Mouse (Mus musculus): ENCODE results near the gene Slc38a9. TPM values are rescaled to one million over a fixed set of nuclear protein-coding genes. Genes with fewer than 3 reads are reported as not detected.

Gene Slc38a9
- polyA plus RNA-seq, 1 experiment from 2014 or later = 31.6 TPM

DNA sequence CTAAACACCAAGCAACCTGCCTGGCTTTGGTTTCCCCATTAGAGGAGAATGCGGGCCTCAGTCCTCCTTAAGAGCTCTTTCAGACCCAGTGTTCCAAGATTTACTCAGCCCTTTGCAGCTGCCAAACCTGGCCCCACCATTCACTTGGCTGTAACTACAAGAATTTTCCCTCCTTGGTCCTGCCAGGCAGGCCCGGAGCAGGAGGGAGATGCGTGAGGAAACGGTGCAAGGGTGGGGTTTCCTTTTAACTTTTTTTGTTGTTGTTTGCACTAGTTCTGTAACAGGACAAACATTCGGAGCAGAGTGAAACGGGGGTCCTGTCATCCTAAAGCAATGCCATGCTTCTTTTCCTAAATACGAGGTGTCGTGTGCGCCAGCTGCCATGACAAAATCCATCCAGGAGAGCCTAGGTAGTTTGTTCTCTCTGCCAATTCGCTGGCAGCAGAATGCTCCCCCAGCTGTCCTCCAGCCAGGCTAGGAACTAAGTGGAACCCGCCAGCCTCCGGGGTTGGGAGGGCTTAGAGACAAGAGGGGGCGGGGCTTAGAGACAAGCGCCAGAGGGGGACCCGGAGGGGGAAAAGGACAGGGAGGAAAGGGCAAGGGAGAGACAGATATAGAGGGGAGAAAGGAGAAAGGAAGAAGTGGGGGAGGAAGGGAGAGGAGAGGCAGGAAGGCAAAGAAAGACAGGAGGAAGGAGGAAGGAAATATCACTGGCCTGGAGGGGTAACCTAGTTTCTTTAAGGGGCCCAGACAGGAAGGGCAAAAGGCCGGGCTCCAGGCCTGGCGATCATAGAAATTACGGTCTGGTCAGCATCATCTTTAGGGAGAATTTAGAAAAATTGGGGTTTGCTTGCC is 91.1 kb downstream of the Slc38a9 start:
- H3K4me1 ChIP-seq (replicated peaks) = peaks cover 8% of the 10 kb centered on the region
- H3K9ac ChIP-seq (replicated peaks) = no peak overlapping the region
- WGBS = 44% methylated on average over 18 of the region's 18 CpGs
- no peaks in the 10 kb centered on the region for H3K36me3 ChIP-seq
- no peaks in the 10 kb centered on the region for H3K9me3 ChIP-seq
- peak overlapping the region; percentile 22 for H3K4me2 ChIP-seq (replicated peaks)
- no peak overlapping the region for H3K4me3 ChIP-seq (replicated peaks)
- no peak for ATAC-seq
- no peaks in the 10 kb centered on the region for H3K27me3 ChIP-seq
- 0 out of 2 replicates have a peak overlapping the region, but pooled peaks have one; percentile 25 for H3K27ac ChIP-seq

DNA sequence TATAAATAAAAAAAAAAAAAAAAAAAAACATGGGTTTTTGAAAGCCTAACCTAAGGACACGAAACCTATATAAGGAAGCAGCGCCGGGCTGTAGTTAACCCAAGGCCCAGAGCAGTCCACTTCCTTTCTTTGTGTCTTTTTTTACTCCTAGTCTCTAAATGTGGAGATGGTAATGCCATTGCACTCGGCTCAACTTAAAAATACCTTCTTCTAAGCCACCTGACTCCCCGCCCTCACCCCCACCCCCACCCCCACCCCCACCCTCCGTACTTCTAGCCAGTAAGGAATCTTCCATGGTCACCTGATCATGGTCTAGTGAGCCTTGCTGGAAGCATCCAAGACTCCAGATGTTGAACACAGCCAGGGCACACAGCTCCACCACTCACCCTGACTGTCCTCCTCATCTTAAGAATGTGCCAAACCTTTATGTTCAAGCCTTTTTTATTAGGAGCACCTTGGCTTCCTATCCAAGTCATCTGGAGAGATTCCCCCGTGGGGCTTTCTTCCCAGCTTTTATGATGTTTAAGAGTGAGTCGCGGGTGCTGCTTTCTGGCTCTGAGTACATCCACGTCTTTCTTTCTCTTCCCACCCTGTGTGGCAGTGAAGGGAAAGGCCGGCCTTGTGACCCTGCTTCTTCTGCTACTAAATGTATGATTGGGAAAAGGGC is 91.9 kb downstream of the Slc38a9 start:
- 81% methylated on average over 11 of the region's 11 CpGs for WGBS
- Histone ChIP-seq H3K9ac (replicated peaks) (no peak overlapping the region), H3K27me3 (no peaks in the 10 kb centered on the region), H3K4me2 (replicated peaks) (no peak overlapping the region), H3K27ac (no peak overlapping the region), H3K9me3 (no peaks in the 10 kb centered on the region), H3K4me3 (replicated peaks) (no peak overlapping the region), H3K4me1 (replicated peaks) (peaks cover 8% of the 10 kb centered on the region), H3K36me3 (no peaks in the 10 kb centered on the region)
- no peak for ATAC-seq

- Histone ChIP-seq H3K36me3 (no peaks in the 10 kb centered on the region), H3K27ac (no peak overlapping the region), H3K9ac (replicated peaks) (no peak overlapping the region), H3K4me3 (replicated peaks) (no peak overlapping the region), H3K9me3 (no peaks in the 10 kb centered on the region), H3K4me2 (replicated peaks) (no peak overlapping the region), H3K27me3 (no peaks in the 10 kb centered on the region), H3K4me1 (replicated peaks) (peaks cover 8% of the 10 kb centered on the region)
- 92% methylated on average over 9 of the region's 9 CpGs for WGBS
- no peak for ATAC-seq
Observed at GRCm38 (mm10) chr13:112753522-112753921, 93.0 kb downstream of the Slc38a9 start.

- Histone ChIP-seq H3K27ac (no peak overlapping the region), H3K4me1 (replicated peaks) (peaks cover 8% of the 10 kb centered on the region), H3K36me3 (no peaks in the 10 kb centered on the region), H3K4me3 (replicated peaks) (no peak overlapping the region), H3K4me2 (replicated peaks) (no peak overlapping the region), H3K9me3 (no peaks in the 10 kb centered on the region), H3K9ac (replicated peaks) (no peak overlapping the region), H3K27me3 (no peaks in the 10 kb centered on the region)
- ATAC-seq = no peak
- 66% methylated on average over 4 of the region's 4 CpGs for WGBS
Observed at GRCm38 (mm10) chr13:112754871-112755270, 94.3 kb downstream of the Slc38a9 start.

- no peak overlapping the region for H3K27ac ChIP-seq
- no peak for ATAC-seq
Observed at GRCm38 (mm10) chr13:112755507-112756010, 95.0 kb downstream of the Slc38a9 start.

DNA sequence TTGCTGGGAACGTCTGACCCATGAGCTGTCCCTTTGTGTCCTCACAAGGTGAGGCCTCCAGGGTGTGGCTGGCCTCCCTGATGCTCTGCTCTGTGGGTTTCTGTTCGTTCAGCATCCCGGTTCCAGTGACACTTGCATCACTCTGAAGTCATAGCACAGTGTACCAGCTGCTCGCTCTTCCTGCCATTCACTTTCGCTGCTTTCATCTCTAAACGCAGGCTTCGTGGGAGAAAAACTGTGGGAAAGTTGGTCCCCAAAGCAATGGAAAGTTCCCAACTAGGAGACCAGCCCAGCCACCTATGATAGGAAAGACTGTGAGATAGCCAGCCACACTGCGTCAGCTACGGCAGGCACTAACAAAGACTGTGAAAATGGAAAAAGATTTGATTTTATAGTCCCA is 96.8 kb downstream of the Slc38a9 start:
- Histone ChIP-seq H3K4me1 (replicated peaks) (no peaks in the 10 kb centered on the region; the same call in 1 of the 2 replicates), H3K9ac (replicated peaks) (no peak overlapping the region), H3K4me3 (replicated peaks) (no peak overlapping the region), H3K27ac (no peak overlapping the region), H3K27me3 (no peaks in the 10 kb centered on the region), H3K4me2 (replicated peaks) (no peak overlapping the region), H3K36me3 (no peaks in the 10 kb centered on the region), H3K9me3 (no peaks in the 10 kb centered on the region)
- 88% methylated on average over 9 of the region's 9 CpGs for WGBS
- no peak for ATAC-seq

More at GRCm38 (mm10) chr13:112755507-112756010, 95.0 kb downstream of the Slc38a9 start:
- Histone ChIP-seq H3K4me3 (replicated peaks) (no peak overlapping the region), H3K4me2 (replicated peaks) (no peak overlapping the region), H3K36me3 (no peaks in the 10 kb centered on the region), H3K9me3 (no peaks in the 10 kb centered on the region), H3K4me1 (replicated peaks) (peaks cover 8% of the 10 kb centered on the region), H3K9ac (replicated peaks) (no peak overlapping the region), H3K27me3 (no peaks in the 10 kb centered on the region)
- WGBS = 67% methylated on average over 11 of the region's 11 CpGs

DNA sequence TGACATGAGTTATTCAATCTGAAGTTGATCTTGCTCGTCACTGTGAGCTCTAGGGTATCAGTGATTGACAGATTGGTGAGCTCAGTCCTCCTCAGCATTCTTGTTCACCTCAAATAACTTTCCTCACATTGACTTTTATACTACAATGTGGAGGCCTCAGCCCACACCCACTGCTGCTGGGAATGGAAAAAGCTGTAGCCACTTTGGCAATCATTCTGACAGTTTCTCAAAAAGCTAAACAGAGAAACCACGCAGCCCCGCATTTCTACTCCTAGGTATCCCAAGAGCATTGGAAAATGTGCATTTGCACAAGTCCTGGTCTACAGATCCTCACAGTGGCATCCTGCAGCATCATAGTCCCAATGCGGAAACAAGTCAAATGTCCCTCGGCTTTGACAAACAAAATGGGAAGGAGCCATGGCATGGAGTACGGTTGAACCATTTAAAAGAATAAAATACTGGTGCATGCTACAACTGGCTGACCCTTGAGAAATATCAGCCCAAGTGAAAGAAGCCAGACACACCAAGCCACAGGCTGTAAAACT is 98.1 kb downstream of the Slc38a9 start:
- H3K4me2 ChIP-seq (replicated peaks) = no peak overlapping the region
- ATAC-seq = no peak
- H3K27ac ChIP-seq = no peak overlapping the region
- H3K9ac ChIP-seq (replicated peaks) = no peak overlapping the region
- H3K4me1 ChIP-seq (replicated peaks) = no peaks in the 10 kb centered on the region; the same call in 1 of the 2 replicates
- H3K9me3 ChIP-seq = no peaks in the 10 kb centered on the region
- WGBS = 89% methylated on average over 6 of the region's 6 CpGs
- H3K36me3 ChIP-seq = no peaks in the 10 kb centered on the region
- H3K27me3 ChIP-seq = no peaks in the 10 kb centered on the region
- no peak overlapping the region for H3K4me3 ChIP-seq (replicated peaks)

GRCm38 (mm10) chr13:112759364-112759763 is 98.8 kb downstream of the Slc38a9 start:
- Histone ChIP-seq H3K9ac (replicated peaks) (no peak overlapping the region), H3K4me1 (replicated peaks) (no peaks in the 10 kb centered on the region; the same call in 1 of the 2 replicates), H3K27ac (no peak overlapping the region), H3K27me3 (no peaks in the 10 kb centered on the region), H3K4me3 (replicated peaks) (no peak overlapping the region), H3K4me2 (replicated peaks) (no peak overlapping the region), H3K36me3 (no peaks in the 10 kb centered on the region), H3K9me3 (no peaks in the 10 kb centered on the region)
- WGBS = 84% methylated on average over 9 of the region's 9 CpGs
- no peak for ATAC-seq

- Histone ChIP-seq H3K4me2 (replicated peaks) (no peak overlapping the region), H3K27ac (no peak overlapping the region), H3K9me3 (no peaks in the 10 kb centered on the region), H3K9ac (replicated peaks) (no peak overlapping the region), H3K4me3 (replicated peaks) (no peak overlapping the region), H3K4me1 (replicated peaks) (no peaks in the 10 kb centered on the region; the same call in 1 of the 2 replicates), H3K27me3 (no peaks in the 10 kb centered on the region), H3K36me3 (no peaks in the 10 kb centered on the region)
- no peak for ATAC-seq
- whole genome bisulfite sequencing = 73% methylated on average over 15 of the region's 15 CpGs
Observed at GRCm38 (mm10) chr13:112759777-112760537, 99.4 kb downstream of the Slc38a9 start.

DNA sequence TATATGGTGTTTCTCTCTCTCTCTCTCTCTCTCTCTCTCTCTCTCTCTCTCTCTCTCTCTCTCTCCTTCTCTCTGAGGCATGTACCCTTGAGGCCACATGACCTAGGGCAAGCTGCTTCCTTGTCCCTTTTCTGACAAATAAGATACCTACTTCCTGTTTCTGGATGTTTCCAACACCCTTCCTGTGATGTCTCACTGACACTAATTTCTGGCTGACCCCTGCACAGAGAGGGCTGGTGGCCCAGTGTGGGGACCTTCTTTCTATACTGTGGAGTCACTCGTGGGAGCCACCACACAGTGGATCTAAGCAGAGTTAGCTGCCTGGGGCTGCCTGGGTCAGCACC is 100.0 kb downstream of the Slc38a9 start:
- Histone ChIP-seq H3K4me2 (replicated peaks) (no peak overlapping the region), H3K27me3 (no peaks in the 10 kb centered on the region), H3K36me3 (no peaks in the 10 kb centered on the region), H3K9me3 (no peaks in the 10 kb centered on the region), H3K27ac (no peak overlapping the region), H3K4me1 (replicated peaks) (no peaks in the 10 kb centered on the region), H3K9ac (replicated peaks) (no peak overlapping the region), H3K4me3 (replicated peaks) (no peak overlapping the region)
- WGBS = 59% methylated on average over 1 of the region's 1 CpGs
- ATAC-seq = no peak

GRCm38 (mm10) chr13:112761787-112762186 is 101.2 kb downstream of the Slc38a9 start:
- Histone ChIP-seq H3K36me3 (no peaks in the 10 kb centered on the region), H3K9me3 (no peaks in the 10 kb centered on the region; the same call in 1 of the 2 replicates), H3K4me3 (replicated peaks) (no peak overlapping the region), H3K9ac (replicated peaks) (no peak overlapping the region), H3K27me3 (no peaks in the 10 kb centered on the region), H3K27ac (no peak overlapping the region), H3K4me2 (replicated peaks) (no peak overlapping the region), H3K4me1 (replicated peaks) (no peaks in the 10 kb centered on the region)
- 94% methylated on average over 1 of the region's 1 CpGs for WGBS
- ATAC-seq = no peak
